Mouse (Mus musculus): ENCODE measurements around the gene Xylt1.

The Xylt1 gene

GRCm38 (mm10) chr7:117516896-117517295 is 136.1 kb downstream of the Xylt1 start:
- no peak for DNase-seq (ENCODE audit: low spot score in 2 of 2)

GRCm38 (mm10) chr7:117521369-117521768 is 140.6 kb downstream of the Xylt1 start:
- DNase-seq (ENCODE audit: low spot score in 2 of 2) = no peak

- no peak for DNase-seq (ENCODE audit: low spot score in 2 of 2)
Observed at GRCm38 (mm10) chr7:117522092-117522635, 141.4 kb downstream of the Xylt1 start.

- peak in 1 of 2 experiments; percentile 29 for DNase-seq (ENCODE audit: low spot score in 2 of 2)
Observed at GRCm38 (mm10) chr7:117524430-117525214, 143.8 kb downstream of the Xylt1 start.

- no peak for DNase-seq (ENCODE audit: low spot score in 2 of 2)
Observed at GRCm38 (mm10) chr7:117525678-117526077, 144.9 kb downstream of the Xylt1 start.

GRCm38 (mm10) chr7:117526570-117526969 is 145.8 kb downstream of the Xylt1 start:
- no peak for DNase-seq (ENCODE audit: low spot score in 2 of 2)

- no peak for DNase-seq (ENCODE audit: low spot score in 2 of 2)
Observed at GRCm38 (mm10) chr7:117529787-117530655, 149.2 kb downstream of the Xylt1 start.

GRCm38 (mm10) chr7:117532651-117533050 is 151.9 kb downstream of the Xylt1 start:
- no peak for DNase-seq (ENCODE audit: low spot score in 2 of 2)

- no peak for DNase-seq (ENCODE audit: low spot score in 2 of 2)
Observed at GRCm38 (mm10) chr7:117533164-117533563, 152.4 kb downstream of the Xylt1 start.

GRCm38 (mm10) chr7:117539931-117540330 is 159.2 kb downstream of the Xylt1 start:
- no peak for DNase-seq (ENCODE audit: low spot score in 2 of 2)

GRCm38 (mm10) chr7:117540413-117540812 is 159.6 kb downstream of the Xylt1 start:
- no peak for DNase-seq (ENCODE audit: low spot score in 2 of 2)

- DNase-seq (ENCODE audit: low spot score in 2 of 2) = no peak
Observed at GRCm38 (mm10) chr7:117541056-117541455, 160.3 kb downstream of the Xylt1 start.

GRCm38 (mm10) chr7:117541681-117542080 is 160.9 kb downstream of the Xylt1 start:
- no peak for DNase-seq (ENCODE audit: low spot score in 2 of 2)

- no peak for DNase-seq (ENCODE audit: low spot score in 2 of 2)
Observed at GRCm38 (mm10) chr7:117543041-117543440, 162.3 kb downstream of the Xylt1 start.

- no peak for DNase-seq (ENCODE audit: low spot score in 2 of 2)
Observed at GRCm38 (mm10) chr7:117544126-117544525, 163.3 kb downstream of the Xylt1 start.

- DNase-seq (ENCODE audit: low spot score in 2 of 2) = no peak
Observed at GRCm38 (mm10) chr7:117548301-117548700, 167.5 kb downstream of the Xylt1 start.

- no peak for DNase-seq (ENCODE audit: low spot score in 2 of 2)
Observed at GRCm38 (mm10) chr7:117550916-117551549, 170.3 kb downstream of the Xylt1 start.

- no peak for DNase-seq (ENCODE audit: low spot score in 2 of 2)
Observed at GRCm38 (mm10) chr7:117553228-117553627, 172.4 kb downstream of the Xylt1 start.

- DNase-seq (ENCODE audit: low spot score in 2 of 2) = no peak
Observed at GRCm38 (mm10) chr7:117555735-117556134, 175.0 kb downstream of the Xylt1 start.

GRCm38 (mm10) chr7:117558166-117558565 is 177.4 kb downstream of the Xylt1 start:
- DNase-seq (ENCODE audit: low spot score in 2 of 2) = no peak

- DNase-seq (ENCODE audit: low spot score in 2 of 2) = no peak
Observed at GRCm38 (mm10) chr7:117559051-117559450, 178.3 kb downstream of the Xylt1 start.

GRCm38 (mm10) chr7:117563939-117564499 is 183.2 kb downstream of the Xylt1 start:
- no peak for DNase-seq (ENCODE audit: low spot score in 2 of 2)
